Mouse (Mus musculus) adipocyte (in vitro differentiated cells): ENCODE results near the gene Gm7951.
"Not testable (repeated sequence)": the region's sequence is repeated elsewhere in the genome, so short reads cannot be mapped to it uniquely, and the experiment has no call there.

Experiments used
- DNase-seq: peaks from one replicate; pipeline ENCODE4 v3.0.0-alpha.2; 2016; ENCODE audit warnings: low spot score

Gm7951 gene

GRCm38 (mm10) chr14:42117269-42117668 lies at the start of gene Gm7951:
Gene Gm7951 (minus strand): TSS chr14:42117369.
- not testable (repeated sequence) for DNase-seq

DNA sequence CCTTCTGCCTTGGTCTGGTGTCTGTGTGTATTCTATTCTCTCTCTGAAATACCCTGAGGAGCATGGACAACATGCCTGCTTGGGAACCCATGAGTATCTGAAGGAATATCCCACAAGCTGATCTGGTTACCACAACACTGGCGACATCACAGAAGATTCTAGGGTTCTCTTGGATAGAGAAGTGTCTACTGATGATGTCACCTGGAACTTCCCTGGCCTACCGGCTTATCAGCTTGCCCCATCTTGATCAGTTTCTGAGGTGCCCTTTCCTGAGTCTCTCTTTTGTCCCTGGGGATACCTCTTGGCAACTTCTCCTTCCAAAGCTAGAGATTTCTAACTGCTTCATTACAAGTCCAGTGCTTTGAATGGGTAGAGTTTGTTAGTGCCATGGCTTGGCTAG lies 45.4 kb upstream of the Gm7951 start, which contains the start of gene Gm17027:
Gm17027 (minus strand) TSS at position 101 of the 400 bp plus-strand sequence.
- DNase-seq, result not testable (repeated sequence)

GRCm38 (mm10) chr14:42134571-42134970 lies 17.4 kb upstream of the Gm7951 start:
- DNase-seq, result not testable (repeated sequence)

DNA sequence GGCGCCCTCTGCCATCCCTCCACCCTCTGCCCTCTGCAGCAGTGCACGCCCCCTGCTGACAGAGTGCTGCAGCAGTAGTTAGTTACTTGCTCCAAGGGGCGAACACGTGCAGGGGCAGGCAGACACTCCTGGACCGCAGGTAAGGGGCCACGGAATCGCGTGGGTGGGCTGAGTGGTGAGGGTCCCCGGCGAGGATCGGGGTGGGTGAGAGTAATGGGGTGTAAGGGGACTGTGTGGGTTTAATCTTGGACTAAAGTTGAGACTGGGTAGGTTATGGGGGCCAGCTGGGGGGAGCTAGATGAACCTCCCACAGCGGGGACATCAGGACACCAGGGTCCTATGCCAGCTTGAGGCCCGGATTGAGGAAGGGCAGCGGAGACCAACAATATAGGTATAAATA lies 16.6 kb upstream of the Gm7951 start:
- not testable (repeated sequence) for DNase-seq
